Mouse (Mus musculus) ovary, adult 18-20 months (tissue): ENCODE results near the gene Sucnr1.
"Not testable (repeated sequence)": the region's sequence is repeated elsewhere in the genome, so short reads cannot be mapped to it uniquely, and the experiment has no call there.

Source experiments
- DNase-seq: peaks from one replicate; pipeline ENCODE4 v3.0.0; 2022; ENCODE audit warnings: low spot score, mixed read lengths

Gene Sucnr1

GRCm38 (mm10) chr3:60081648-60082047 lies at the start of gene Sucnr1:
Gene Sucnr1 (plus strand): TSS chr3:60081869.
- no peak for DNase-seq

GRCm38 (mm10) chr3:60046221-60046913 lies 35.3 kb upstream of the Sucnr1 start:
- DNase-seq: no peak

DNA sequence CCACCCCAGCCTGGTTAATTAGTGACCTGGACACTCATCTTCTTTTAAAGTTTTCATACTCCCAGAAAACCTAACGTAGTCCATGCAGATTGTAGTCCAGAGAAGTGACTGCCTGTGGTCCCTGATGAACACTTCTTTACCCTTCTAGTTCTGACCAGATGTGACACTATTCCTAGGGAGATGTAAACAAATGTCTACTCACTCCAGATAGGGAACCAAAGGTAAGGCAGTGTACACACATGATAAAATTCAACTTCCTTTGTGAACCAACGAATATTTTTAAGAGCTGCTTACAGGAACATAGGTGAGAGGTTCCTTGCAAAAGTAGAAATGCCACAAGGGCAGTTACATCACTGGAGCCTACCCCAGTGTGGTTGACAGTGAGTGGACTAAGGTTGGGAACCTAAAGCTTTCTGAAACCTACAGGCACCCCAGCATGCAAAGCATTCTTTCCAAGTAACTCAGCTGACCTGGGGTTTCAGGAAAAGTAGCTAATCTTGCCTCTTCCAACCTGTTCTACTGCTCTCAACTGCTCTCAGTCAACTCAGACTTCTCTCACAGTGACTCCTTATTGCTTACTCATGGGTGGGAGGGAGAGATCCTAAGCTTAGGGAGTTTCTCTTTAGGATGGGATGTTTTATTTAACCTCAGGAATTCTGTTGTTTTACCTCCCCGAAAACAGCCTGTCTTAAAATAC lies 28.3 kb upstream of the Sucnr1 start:
- DNase-seq: no peak

- DNase-seq: no peak
Measured at GRCm38 (mm10) chr3:60053931-60054330, 27.7 kb upstream of the Sucnr1 start.

DNA sequence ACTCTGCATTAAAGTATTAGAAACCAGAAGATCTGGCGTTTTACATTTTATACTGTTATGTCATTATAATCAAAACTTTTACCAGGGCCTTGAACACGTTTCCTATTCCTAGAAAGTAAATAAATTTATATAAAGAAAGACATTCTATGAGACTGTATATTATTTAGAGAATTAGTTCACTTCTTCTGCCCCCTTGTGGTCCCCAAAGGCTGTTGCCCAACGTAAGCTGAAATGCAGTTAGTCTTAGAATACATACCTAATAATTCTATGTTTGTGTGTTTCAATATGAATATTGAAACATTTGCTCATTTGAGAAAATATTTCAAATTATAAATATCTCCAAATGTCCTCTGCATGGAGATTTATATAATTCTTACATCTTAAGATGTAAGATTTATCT lies 25.2 kb upstream of the Sucnr1 start:
- no peak for DNase-seq

- DNase-seq: no peak
Measured at GRCm38 (mm10) chr3:60057070-60057808, 24.4 kb upstream of the Sucnr1 start.

GRCm38 (mm10) chr3:60057809-60058082 lies 23.9 kb upstream of the Sucnr1 start:
- DNase-seq: no peak

- DNase-seq: no peak
Measured at GRCm38 (mm10) chr3:60078883-60079415, 2.7 kb upstream of the Sucnr1 start.

- no peak for DNase-seq
Measured at GRCm38 (mm10) chr3:60080572-60080971, 1.1 kb upstream of the Sucnr1 start.

- no peak for DNase-seq
Measured at GRCm38 (mm10) chr3:60082746-60083145, 1.1 kb downstream of the Sucnr1 start.

DNA sequence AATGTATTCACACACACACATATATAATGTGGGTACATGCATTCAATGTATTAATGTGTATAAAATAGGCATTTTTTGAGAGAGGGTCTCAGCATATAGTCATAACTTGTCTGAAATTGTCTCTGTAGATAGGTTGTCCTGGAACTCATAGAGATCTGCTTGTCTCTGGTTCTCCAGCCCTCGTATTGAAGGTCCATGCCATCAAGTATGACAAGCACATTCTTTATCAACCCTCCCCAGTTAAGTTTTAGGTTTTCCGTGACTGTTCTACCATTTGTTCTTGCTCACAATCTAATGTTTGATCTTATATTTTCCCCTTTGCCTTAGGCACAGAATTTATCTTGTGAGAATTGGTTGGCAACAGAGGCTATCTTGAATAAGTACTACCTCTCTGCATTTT lies 4.1 kb downstream of the Sucnr1 start:
- DNase-seq: no peak

GRCm38 (mm10) chr3:60091321-60091720 lies 9.7 kb downstream of the Sucnr1 start:
- DNase-seq: no peak

GRCm38 (mm10) chr3:60094386-60095156 lies 12.9 kb downstream of the Sucnr1 start:
- DNase-seq: no peak

- DNase-seq: no peak
Measured at GRCm38 (mm10) chr3:60096941-60097340, 15.3 kb downstream of the Sucnr1 start.

DNA sequence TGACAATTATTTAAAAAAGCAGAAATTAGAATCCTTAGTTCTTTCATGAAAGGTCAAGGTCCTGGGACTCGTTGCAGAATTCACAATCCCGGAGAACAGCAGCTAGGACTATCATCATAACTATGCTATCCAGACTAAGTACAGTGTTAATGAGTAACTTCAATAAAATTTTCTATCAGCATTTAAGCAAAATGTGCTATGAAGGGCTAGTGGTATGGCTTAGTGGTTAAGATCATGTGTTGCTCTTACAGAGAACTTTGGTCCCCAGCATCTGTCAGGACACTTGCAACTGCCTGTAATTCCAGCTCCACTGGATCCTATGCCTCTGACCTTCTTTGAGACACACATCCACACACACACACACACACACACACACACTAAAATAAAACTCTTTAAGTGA lies 15.8 kb downstream of the Sucnr1 start:
- DNase-seq: no peak

DNA sequence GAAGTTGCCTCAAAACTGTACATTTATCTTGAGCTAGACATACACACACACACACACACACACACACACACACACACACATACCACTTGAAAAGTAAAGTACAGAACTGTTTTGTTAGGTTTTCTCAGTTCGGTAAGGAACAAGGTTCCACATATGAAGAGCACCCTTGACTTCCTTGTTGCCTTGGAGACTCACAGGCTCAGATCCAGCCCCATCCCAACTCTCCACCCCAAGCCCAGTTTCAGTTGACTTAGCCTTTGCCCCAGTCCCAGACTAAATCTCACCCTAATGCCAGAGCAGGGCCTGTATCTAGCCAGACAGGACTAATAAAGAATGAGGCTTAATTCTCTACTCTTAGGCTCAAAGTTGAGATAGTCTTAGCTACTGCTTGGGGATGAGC lies 16.9 kb downstream of the Sucnr1 start:
- no peak for DNase-seq

DNA sequence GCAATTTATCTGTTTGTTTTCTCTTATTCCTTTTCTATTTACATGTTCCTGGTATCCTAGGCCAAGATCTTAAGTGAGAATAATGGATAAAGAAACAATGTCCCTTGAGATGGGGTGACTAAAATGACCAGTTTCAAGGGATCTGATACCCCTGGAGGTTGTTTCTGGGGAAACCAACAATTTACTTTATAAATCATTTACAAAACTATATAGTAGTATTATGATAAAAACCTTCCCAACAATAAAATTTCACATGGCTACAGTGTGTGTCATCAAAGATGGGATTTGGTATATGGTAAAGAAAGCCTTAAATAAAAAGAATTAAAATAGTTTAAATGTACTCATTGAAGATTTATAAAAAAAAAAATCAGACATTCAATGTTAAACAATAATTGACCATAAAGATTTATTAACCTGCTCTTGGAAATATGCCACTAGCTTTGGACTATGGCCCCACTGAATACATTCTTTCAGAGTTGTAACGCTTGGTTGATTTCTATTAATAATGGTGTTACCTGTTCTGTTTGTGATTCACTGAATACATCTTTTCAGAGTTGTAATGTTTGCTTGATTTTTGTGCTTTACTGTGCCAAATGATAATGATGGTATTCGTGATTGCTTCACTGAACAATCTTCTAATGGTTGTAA lies 22.9 kb downstream of the Sucnr1 start:
- DNase-seq: no peak

GRCm38 (mm10) chr3:60106446-60106845 lies 24.8 kb downstream of the Sucnr1 start:
- not testable (repeated sequence) for DNase-seq

DNA sequence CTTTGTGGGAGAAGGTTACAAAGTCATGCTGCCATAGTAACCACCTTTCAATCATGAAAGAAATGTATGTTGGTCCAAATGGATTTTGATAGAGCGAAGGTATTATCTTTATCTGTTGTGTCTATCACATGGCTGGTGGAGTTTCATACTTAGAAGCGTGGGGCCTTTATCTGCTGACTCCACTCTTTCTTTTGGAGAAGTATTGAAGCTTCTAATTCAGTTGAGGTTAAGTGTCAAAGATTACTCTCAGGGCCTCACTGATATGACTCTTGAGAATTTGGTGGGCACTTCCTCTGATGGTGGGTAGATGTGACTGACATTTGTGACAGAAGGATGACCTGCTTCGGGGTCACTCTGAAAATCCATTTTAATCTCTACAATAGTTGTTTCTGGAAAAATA lies 26.1 kb downstream of the Sucnr1 start:
- DNase-seq: no peak

GRCm38 (mm10) chr3:60108815-60109214 lies 27.1 kb downstream of the Sucnr1 start:
- DNase-seq: no peak

GRCm38 (mm10) chr3:60111135-60111710 lies 29.6 kb downstream of the Sucnr1 start:
- no peak for DNase-seq
